Mouse (Mus musculus) lung, postnatal 0 days (tissue): ENCODE measurements around the gene Efs. TPM values are rescaled to one million over a fixed set of nuclear protein-coding genes. Genes with fewer than 3 reads are reported as not detected.

Source experiments
- ATAC-seq: fragments of 200-750 bp; cut with Nextera tagmentation; 2 replicates; pipeline ENCODE4 v1.8.0; 2017; ENCODE audit warnings: moderate library complexity
- DNase-seq: peaks from one replicate; pipeline ENCODE4 v3.0.0-alpha.2; 2016; ENCODE audit warnings: low spot score
- H3K27ac ChIP-seq: fragments of 300-500 bp; sonication (generic); 2 replicates; pipeline ENCODE4 v1.5.1; 2014; ENCODE audit warnings: antibody characterized with exemption, mild to moderate bottlenecking, low read length, mixed read lengths
- H3K27me3 ChIP-seq: fragments of 300-500 bp; sonication (generic); replicated peaks from 2 replicates; pipeline ENCODE4 v1.6.1; 2014; ENCODE audit warnings: low read length, mixed read lengths; ENCODE audit not compliant: insufficient read depth
- H3K36me3 ChIP-seq: fragments of 300-500 bp; sonication (generic); 2 replicates; pipeline ENCODE4 v1.6.1; 2014; ENCODE audit warnings: low read length, mixed read lengths; ENCODE audit not compliant: insufficient read depth
- H3K4me1 ChIP-seq: fragments of 300-500 bp; sonication (generic); 2 replicates; pipeline ENCODE4 v1.6.1; 2014; ENCODE audit warnings: antibody characterized with exemption, low read depth, low read length, mixed read lengths; ENCODE audit not compliant: insufficient read depth
- H3K4me2 ChIP-seq: fragments of 300-500 bp; sonication (generic); replicated peaks from 2 replicates; pipeline ENCODE4 v1.6.1; 2014; ENCODE audit warnings: low read depth, mild to moderate bottlenecking, low read length, moderate library complexity, mixed read lengths
- H3K4me3 ChIP-seq: fragments of 300-500 bp; sonication (generic); 2 replicates; pipeline ENCODE4 v1.5.1; 2014; ENCODE audit warnings: low read depth, low read length
- H3K9ac ChIP-seq: fragments of 300-500 bp; sonication (generic); replicated peaks from 2 replicates; pipeline ENCODE4 v1.6.1; 2014; ENCODE audit warnings: low read depth, mild to moderate bottlenecking
- H3K9me3 ChIP-seq: fragments of 300-500 bp; sonication (generic); 2 replicates; pipeline ENCODE4 v1.6.1; 2016; ENCODE audit warnings: low read length, mixed read lengths
- CTCF ChIP-seq: IDR thresholded peaks from 2 replicates; pipeline ENCODE4 v1.5.1; 2016; ENCODE audit warnings: antibody characterized with exemption, mild to moderate bottlenecking
- EP300 ChIP-seq: IDR thresholded peaks from 2 replicates; pipeline ENCODE4 v1.6.1; 2016; ENCODE audit warnings: antibody characterized with exemption, mild to moderate bottlenecking, control low read depth
- WGBS: fragments of 180-500 bp; shearing (Covaris S2); extraction: QIAGEN DNeasy Blood & Tissue Kit; methylation state at CpG from one replicate; pipeline ENCODE4 v1.1.7; 2014; 5-methylcytosine and 5-hydroxymethylcytosine counted together
- polyA plus RNA-seq: library from polyadenylated mRNA; unstranded; fragments of >200 nt; fragmentation: Nextera tagmentation; extraction: Ambion mirVana; gene quantifications from 2 replicates; pipeline ENCODE4 v1.2.1, GENCODE M21; 2015

Efs gene
- polyA plus RNA-seq, 1 experiment from 2014 or later = 8.5 TPM

- no peak overlapping the region for H3K27ac ChIP-seq
- DNase-seq = no peak
- no peak for ATAC-seq
- H3K9ac ChIP-seq = no peak overlapping the region
- H3K4me3 ChIP-seq = no peak overlapping the region
- no peak overlapping the region for H3K4me2 ChIP-seq
- H3K36me3 ChIP-seq = no peaks in the 10 kb centered on the region
- 56% methylated on average over 13 of the region's 13 CpGs for WGBS
- no peaks in the 10 kb centered on the region for H3K9me3 ChIP-seq
- TF ChIP-seq EP300 (no peak), CTCF (no peak)
- no peaks in the 10 kb centered on the region for H3K27me3 ChIP-seq
- H3K4me1 ChIP-seq = no peaks in the 10 kb centered on the region
Measured at GRCm38 (mm10) chr14:54941024-54941978, 15.4 kb upstream of the Efs start.

DNA sequence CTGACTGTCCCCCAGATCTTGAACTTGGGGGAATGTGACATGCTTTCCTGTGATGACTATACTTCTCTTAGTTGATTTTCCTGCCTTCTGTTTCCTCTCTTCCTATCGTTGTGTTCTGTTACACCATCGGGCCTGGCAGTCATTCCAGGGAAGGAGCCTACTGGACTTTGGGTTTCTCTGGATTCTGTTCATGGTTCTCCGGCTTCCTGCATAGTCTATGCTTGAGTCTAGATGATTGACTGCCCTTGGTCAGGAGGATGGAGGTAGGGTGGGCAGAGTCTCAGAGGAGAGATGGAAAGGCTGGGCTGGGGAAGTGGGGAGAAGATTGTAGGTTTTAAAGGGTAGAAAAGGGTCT, 14.2 kb upstream of the Efs start:
- Histone ChIP-seq H3K27ac (no peak overlapping the region), H3K4me2 (no peak overlapping the region), H3K4me3 (no peak overlapping the region), H3K36me3 (no peaks in the 10 kb centered on the region), H3K27me3 (no peaks in the 10 kb centered on the region), H3K9ac (no peak overlapping the region), H3K4me1 (no peaks in the 10 kb centered on the region), H3K9me3 (no peaks in the 10 kb centered on the region)
- no peak for DNase-seq
- 66% methylated on average over 3 of the region's 3 CpGs for WGBS
- no peak for TF ChIP-seq EP300
- TF ChIP-seq CTCF = no peak
- ATAC-seq = no peak

DNA sequence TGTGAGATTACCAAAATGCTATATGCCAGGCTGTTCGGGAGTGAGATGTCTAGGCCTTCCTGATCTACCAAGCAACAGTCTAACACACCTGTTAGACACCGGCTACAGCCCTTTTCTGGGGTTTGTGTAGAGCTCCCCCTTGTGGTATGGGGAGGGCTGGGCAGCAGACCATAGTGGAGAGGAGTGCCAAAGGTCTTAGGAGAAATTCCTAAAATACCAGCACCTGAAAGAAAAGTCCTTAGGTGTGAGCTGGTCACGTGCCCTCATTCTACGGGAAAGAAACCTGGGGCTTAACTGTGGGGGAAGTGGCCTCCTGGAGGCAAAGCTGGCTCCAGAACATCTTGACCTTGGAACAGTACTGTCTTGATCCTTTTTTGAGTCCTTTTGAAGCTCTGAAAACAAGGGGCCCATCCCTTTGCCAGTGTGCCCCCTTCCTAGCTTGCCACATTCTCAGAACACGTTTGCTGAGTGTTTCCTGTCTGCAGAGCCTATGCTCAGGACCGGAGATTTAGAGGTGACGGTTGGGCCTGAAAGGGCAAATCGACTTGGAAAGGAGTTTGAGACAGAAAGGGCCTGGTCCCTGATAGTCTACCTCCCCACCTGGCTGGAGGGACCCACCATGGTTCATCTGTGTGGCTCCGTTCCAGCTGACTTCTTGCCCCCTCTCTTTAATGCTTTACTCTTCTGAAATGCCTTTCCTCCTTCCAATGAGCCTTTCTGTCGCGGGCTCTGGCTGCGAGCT, 13.7 kb upstream of the Efs start:
- ATAC-seq = peak; percentile 92
- TF ChIP-seq CTCF = peak; percentile 91
- no peak for TF ChIP-seq EP300
- H3K27ac ChIP-seq = peak overlapping the region; percentile 20; the same call in 1 of the 2 replicates
- DNase-seq = peak; percentile 92
- H3K36me3 ChIP-seq = no peaks in the 10 kb centered on the region
- no peaks in the 10 kb centered on the region for H3K9me3 ChIP-seq
- H3K4me3 ChIP-seq = no peak overlapping the region
- H3K4me2 ChIP-seq = no peak overlapping the region
- 37% methylated on average over 12 of the region's 12 CpGs for WGBS
- no peak overlapping the region for H3K9ac ChIP-seq
- no peaks in the 10 kb centered on the region for H3K4me1 ChIP-seq
- H3K27me3 ChIP-seq = no peaks in the 10 kb centered on the region

- Histone ChIP-seq H3K4me1 (no peaks in the 10 kb centered on the region), H3K4me3 (no peak overlapping the region), H3K27me3 (no peaks in the 10 kb centered on the region), H3K27ac (no peak overlapping the region), H3K9ac (no peak overlapping the region), H3K36me3 (no peaks in the 10 kb centered on the region), H3K9me3 (no peaks in the 10 kb centered on the region), H3K4me2 (no peak overlapping the region)
- no peak for TF ChIP-seq EP300
- DNase-seq (no peak), ATAC-seq (no peak)
- WGBS = 69% methylated on average over 15 of the region's 15 CpGs
Measured at GRCm38 (mm10) chr14:54938431-54939219, 12.7 kb upstream of the Efs start.

GRCm38 (mm10) chr14:54937361-54938182, 11.6 kb upstream of the Efs start:
- Histone ChIP-seq H3K27me3 (no peaks in the 10 kb centered on the region), H3K27ac (no peak overlapping the region), H3K4me1 (no peaks in the 10 kb centered on the region), H3K4me2 (no peak overlapping the region), H3K9me3 (no peaks in the 10 kb centered on the region), H3K4me3 (no peak overlapping the region), H3K36me3 (no peaks in the 10 kb centered on the region), H3K9ac (no peak overlapping the region)
- 85% methylated on average over 16 of the region's 16 CpGs for WGBS
- DNase-seq = no peak
- no peak for TF ChIP-seq EP300
- no peak for TF ChIP-seq CTCF
- ATAC-seq = no peak
